Mouse (Mus musculus) midbrain, embryonic 11.5 days (tissue): ENCODE results near the gene Ube2e2. TPM values are rescaled to one million over a fixed set of nuclear protein-coding genes. Genes with fewer than 3 reads are reported as not detected.

ENCODE experiments used
- ATAC-seq: fragments of 200-750 bp; cut with Nextera tagmentation; 2 replicates; pipeline ENCODE4 v1.8.0; 2017; ENCODE audit warnings: moderate TSS enrichment, moderate library complexity; ENCODE audit not compliant: low FRiP score
- DNase-seq: peaks from one replicate; pipeline ENCODE4 v3.0.0; 2015; ENCODE audit warnings: low spot score; ENCODE audit errors: missing footprints
- H3K27ac ChIP-seq: fragments of 300-500 bp; sonication (generic); 2 replicates; pipeline ENCODE4 v1.5.1; 2014; ENCODE audit warnings: low read depth, low read length
- H3K27me3 ChIP-seq: fragments of 300-500 bp; sonication (generic); 2 replicates; pipeline ENCODE4 v1.6.1; 2014; ENCODE audit warnings: mild to moderate bottlenecking, low read length, moderate library complexity, mixed read lengths; ENCODE audit not compliant: control insufficient read depth, insufficient read depth
- H3K36me3 ChIP-seq: fragments of 300-500 bp; sonication (generic); 2 replicates; pipeline ENCODE4 v1.6.1; 2014; ENCODE audit warnings: mild to moderate bottlenecking, low read length, moderate library complexity, mixed read lengths; ENCODE audit not compliant: control insufficient read depth, insufficient read depth
- H3K4me1 ChIP-seq: fragments of 300-500 bp; sonication (generic); 2 replicates; pipeline ENCODE4 v1.6.1; 2014; ENCODE audit warnings: low read length; ENCODE audit not compliant: control insufficient read depth, insufficient read depth
- H3K4me2 ChIP-seq: fragments of 300-500 bp; sonication (generic); 2 replicates; pipeline ENCODE4 v1.6.1; 2014; ENCODE audit warnings: mild to moderate bottlenecking, moderate library complexity
- H3K4me3 ChIP-seq: fragments of 300-500 bp; sonication (generic); 2 replicates; pipeline ENCODE4 v1.5.1; 2014; ENCODE audit warnings: low read depth, low read length
- H3K9ac ChIP-seq: fragments of 300-500 bp; sonication (generic); 2 replicates; pipeline ENCODE4 v1.6.1; 2014; ENCODE audit warnings: low read length
- H3K9me3 ChIP-seq: fragments of 300-500 bp; sonication (generic); 2 replicates; pipeline ENCODE4 v1.6.1; 2016; ENCODE audit warnings: low read length; ENCODE audit not compliant: control insufficient read depth
- WGBS: fragments of 180-500 bp; shearing (Covaris S2); extraction: QIAGEN DNeasy Blood & Tissue Kit; methylation state at CpG from one replicate; pipeline ENCODE4 v1.1.7; 2014; 5-methylcytosine and 5-hydroxymethylcytosine counted together
- polyA plus RNA-seq: library from polyadenylated mRNA; unstranded; fragments of >200 nt; fragmentation: Nextera tagmentation; extraction: Ambion mirVana; gene quantifications from 2 replicates; pipeline ENCODE4 v1.2.1, GENCODE M21; 2014

The Ube2e2 gene
- 55.9 and 59.8 TPM in 2 replicates for polyA plus RNA-seq

DNA sequence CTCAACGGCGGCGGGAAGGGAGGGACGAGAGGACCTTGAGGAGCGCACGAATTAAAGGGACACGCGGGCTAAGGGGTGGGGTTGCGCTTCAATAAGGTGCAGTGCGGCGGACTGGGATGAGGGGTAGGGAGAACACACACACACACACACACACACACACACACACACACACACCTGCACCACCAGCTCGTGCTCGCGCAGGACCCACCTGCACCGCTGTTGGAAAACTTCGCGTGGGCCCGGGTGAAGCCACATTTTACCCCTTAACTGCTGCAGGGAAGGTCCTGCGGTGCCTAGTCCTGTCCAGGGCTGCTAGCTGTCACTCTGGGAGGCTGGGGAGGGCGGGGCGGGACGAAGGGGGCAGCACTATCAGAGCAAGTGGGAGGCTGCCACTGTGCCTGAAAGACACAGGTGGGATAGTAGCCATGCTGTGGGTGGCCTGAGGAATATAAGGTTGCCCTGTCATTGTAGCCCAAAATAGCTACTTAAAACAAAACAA is at the start of gene Ube2e2:
Gene Ube2e2 (minus strand): TSS at position 321 of the 499 bp plus-strand sequence.
- WGBS: 8% methylated on average over 17 of the region's 22 CpGs
- no peaks in the 10 kb centered on the region for H3K27me3 ChIP-seq
- H3K4me3 ChIP-seq: peak within 1 kb of the TSS; percentile 76
- DNase-seq (no peak), ATAC-seq (peak; percentile 77; the same call in 1 of the 2 replicates)
- no peaks in the 10 kb centered on the region for H3K36me3 ChIP-seq
- H3K4me2 ChIP-seq: peak within 1 kb of the TSS; percentile 66
- H3K4me1 ChIP-seq: peaks cover 2% of the 10 kb centered on the region; the same call in 1 of the 2 replicates
- no peak within 1 kb of the TSS for H3K27ac ChIP-seq
- H3K9ac ChIP-seq: peak within 1 kb of the TSS; percentile 86
- H3K9me3 ChIP-seq: no peaks in the 10 kb centered on the region

DNA sequence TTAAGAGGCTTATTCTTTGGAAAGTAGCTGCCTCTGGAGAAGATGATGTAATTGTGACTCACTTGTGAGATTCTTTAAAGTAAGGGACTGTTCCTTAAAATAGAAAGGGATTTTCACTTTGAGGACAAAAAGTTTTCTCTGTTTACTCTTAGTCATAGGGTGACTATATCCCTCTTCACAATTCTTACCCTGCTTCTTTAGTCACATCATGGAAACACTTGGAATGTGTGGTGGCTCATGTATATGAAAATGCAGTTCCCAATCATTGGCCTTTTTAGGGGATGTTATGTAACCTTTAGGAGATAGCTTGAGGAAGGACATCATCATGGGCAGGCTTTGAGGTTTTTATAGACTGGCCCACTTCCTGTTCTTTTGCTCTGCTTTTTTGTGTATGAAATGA is 46.0 kb upstream of the Ube2e2 start:
- no peak for DNase-seq
- Histone ChIP-seq H3K9ac (no peak overlapping the region), H3K9me3 (no peaks in the 10 kb centered on the region), H3K36me3 (no peaks in the 10 kb centered on the region), H3K4me3 (no peak overlapping the region), H3K27ac (no peak overlapping the region), H3K4me1 (no peaks in the 10 kb centered on the region), H3K4me2 (no peak overlapping the region), H3K27me3 (no peaks in the 10 kb centered on the region)
- ATAC-seq: no peak

DNA sequence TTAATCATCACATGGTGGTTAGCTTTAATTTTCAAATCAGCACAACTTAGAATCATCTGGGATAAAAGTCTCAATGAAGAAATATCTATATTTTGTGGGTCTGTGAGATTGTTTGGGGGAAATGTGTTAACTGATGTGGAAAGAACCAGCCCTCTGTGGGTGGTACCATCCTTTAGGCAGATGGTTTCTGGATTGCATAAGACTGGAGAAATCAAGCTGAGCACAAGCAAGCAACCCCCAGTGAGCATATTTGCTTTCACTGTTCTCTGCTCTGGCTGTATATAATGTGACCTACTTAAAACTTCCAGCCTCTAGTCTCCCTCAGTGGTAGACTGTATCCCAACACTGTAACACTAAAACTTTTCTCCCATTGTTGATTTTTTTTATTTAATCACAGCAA is 9.5 kb upstream of the Ube2e2 start:
- Histone ChIP-seq H3K36me3 (no peaks in the 10 kb centered on the region), H3K27ac (no peak overlapping the region), H3K9ac (no peak overlapping the region), H3K9me3 (no peaks in the 10 kb centered on the region), H3K4me1 (no peaks in the 10 kb centered on the region), H3K4me2 (no peak overlapping the region), H3K4me3 (no peak overlapping the region), H3K27me3 (no peaks in the 10 kb centered on the region)
- DNase-seq (no peak), ATAC-seq (no peak)

DNA sequence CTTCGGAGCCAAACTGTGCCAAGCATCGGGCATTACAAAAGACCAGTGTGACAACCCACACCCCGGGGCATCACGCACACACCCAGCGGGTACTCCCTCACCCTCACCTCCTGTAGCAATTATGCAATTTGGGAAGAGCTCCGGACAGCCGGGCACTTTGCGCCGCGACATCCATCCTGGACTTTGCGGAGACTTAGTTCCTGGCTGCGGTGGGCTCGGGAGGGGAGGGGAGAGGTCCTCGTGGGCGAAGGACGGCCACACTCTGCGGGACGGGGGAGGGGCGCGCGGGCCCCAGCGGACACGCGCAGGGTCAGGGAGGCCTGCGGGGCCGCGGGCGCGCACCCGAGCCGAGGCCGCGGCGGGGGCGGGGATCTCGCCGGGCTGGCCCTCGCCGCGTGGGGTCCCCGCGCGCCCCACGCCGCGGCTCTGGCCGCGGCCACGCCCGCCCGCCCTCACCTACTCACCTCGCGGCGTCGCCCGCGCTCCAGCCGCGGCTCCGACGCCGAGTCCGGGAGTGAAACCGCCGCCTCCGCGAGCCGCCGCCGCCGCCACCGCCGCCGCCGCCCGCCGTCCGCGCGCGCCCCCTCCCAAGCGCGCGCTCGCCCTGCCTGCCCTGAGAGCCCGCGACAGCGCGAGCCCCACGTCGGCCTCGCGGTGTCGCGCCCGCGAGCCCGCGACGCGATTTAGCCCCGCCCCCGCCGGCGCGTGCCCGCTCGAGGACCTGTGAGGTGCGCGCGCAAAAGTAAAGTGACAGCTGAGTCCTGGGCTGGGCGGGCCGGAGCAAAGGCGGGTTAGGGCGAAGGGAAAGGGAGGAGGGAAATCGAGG is 733 bp downstream of the Ube2e2 start:
- WGBS: under 1% methylated on average over 62 of the region's 116 CpGs
- no peak overlapping the region for H3K27ac ChIP-seq

GRCm38 (mm10) chr14:18889571-18889970 is 4.5 kb downstream of the Ube2e2 start:
- Histone ChIP-seq H3K9me3 (no peaks in the 10 kb centered on the region), H3K9ac (no peak overlapping the region), H3K36me3 (no peaks in the 10 kb centered on the region), H3K4me3 (no peak overlapping the region), H3K27me3 (no peaks in the 10 kb centered on the region), H3K4me1 (peaks cover 2% of the 10 kb centered on the region; the same call in 1 of the 2 replicates), H3K4me2 (no peak overlapping the region), H3K27ac (no peak overlapping the region)
- 87% methylated on average over 5 of the region's 5 CpGs for WGBS
- DNase-seq: peak; percentile 4
- ATAC-seq: no peak

More for the DNA sequence above, 733 bp downstream of the Ube2e2 start:
- H3K4me3 ChIP-seq: peak overlapping the region; percentile 76
- H3K4me1 ChIP-seq: peaks cover 2% of the 10 kb centered on the region; the same call in 1 of the 2 replicates
- DNase-seq (peak; percentile 99), ATAC-seq (peak; percentile 94)
- no peaks in the 10 kb centered on the region for H3K36me3 ChIP-seq
- H3K9me3 ChIP-seq: no peaks in the 10 kb centered on the region
- H3K27me3 ChIP-seq: no peaks in the 10 kb centered on the region
- H3K4me2 ChIP-seq: peak overlapping the region; percentile 66
- H3K9ac ChIP-seq: peak overlapping the region; percentile 86

DNA sequence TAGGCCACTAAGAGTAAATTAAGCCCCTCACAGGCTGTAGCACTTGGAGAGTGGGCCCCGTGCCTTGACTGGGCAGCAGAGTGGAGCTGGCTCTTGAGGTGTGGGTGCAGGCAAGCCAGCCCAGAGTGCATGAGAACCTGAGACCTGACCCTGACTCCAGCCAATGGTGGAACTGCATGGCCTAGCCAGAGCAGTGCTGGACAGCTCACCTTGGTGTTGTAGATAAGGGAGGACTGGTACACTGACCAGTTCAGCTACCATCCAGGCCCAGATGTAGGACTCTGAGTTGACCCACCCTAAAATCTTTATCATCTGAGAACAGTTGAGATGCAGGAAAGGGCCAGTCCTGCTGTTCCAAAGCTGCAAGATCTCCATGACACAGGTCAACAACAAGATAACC is 11.6 kb downstream of the Ube2e2 start:
- Histone ChIP-seq H3K27ac (no peak overlapping the region), H3K4me1 (no peaks in the 10 kb centered on the region), H3K36me3 (no peaks in the 10 kb centered on the region), H3K27me3 (no peaks in the 10 kb centered on the region), H3K9me3 (no peaks in the 10 kb centered on the region), H3K4me3 (no peak overlapping the region), H3K9ac (no peak overlapping the region), H3K4me2 (no peak overlapping the region)
- peak; percentile 35 for DNase-seq
- 0 out of 2 replicates have a peak, but pooled peaks have one; percentile 7 for ATAC-seq
- WGBS: 85% methylated on average over 1 of the region's 1 CpGs

- no peaks in the 10 kb centered on the region for H3K36me3 ChIP-seq
- WGBS: 86% methylated on average over 1 of the region's 1 CpGs
- no peak overlapping the region for H3K4me3 ChIP-seq
- peaks cover 3% of the 10 kb centered on the region; the same call in 1 of the 2 replicates for H3K9me3 ChIP-seq
- no peaks in the 10 kb centered on the region for H3K4me1 ChIP-seq
- DNase-seq (no peak), ATAC-seq (no peak)
- no peak overlapping the region for H3K27ac ChIP-seq
- no peak overlapping the region for H3K9ac ChIP-seq
- no peak overlapping the region for H3K4me2 ChIP-seq
- H3K27me3 ChIP-seq: no peaks in the 10 kb centered on the region
Observed at GRCm38 (mm10) chr14:18870716-18871115, 23.4 kb downstream of the Ube2e2 start.

DNA sequence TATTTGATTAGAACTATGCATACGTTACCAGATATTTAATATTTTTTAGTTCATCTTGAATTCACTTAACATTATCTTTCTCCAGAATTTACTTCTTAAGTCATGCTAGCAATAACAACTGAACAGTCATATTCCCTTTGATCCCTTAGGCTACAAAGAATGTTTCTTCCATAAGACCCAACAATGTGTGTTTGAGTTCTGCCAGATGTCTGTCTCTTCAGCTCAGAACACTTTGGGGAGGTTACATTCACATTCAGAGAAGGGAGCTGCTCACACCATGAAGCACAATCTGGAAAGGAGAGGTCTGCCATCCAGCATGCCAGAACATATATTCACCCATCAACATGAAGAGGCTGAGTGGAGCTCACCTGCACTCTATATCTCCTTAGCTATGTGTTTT is 65.4 kb downstream of the Ube2e2 start:
- no peak for ATAC-seq
- no peak for DNase-seq
- Histone ChIP-seq H3K9ac (no peak overlapping the region), H3K27ac (no peak overlapping the region), H3K4me1 (no peaks in the 10 kb centered on the region), H3K9me3 (no peaks in the 10 kb centered on the region), H3K4me2 (no peak overlapping the region), H3K4me3 (no peak overlapping the region), H3K36me3 (no peaks in the 10 kb centered on the region), H3K27me3 (no peaks in the 10 kb centered on the region)
- 95% methylated on average over 1 of the region's 1 CpGs for WGBS

- Histone ChIP-seq H3K4me1 (no peaks in the 10 kb centered on the region), H3K4me2 (no peak overlapping the region), H3K27me3 (no peaks in the 10 kb centered on the region), H3K27ac (no peak overlapping the region), H3K9me3 (no peaks in the 10 kb centered on the region), H3K9ac (no peak overlapping the region), H3K36me3 (no peaks in the 10 kb centered on the region), H3K4me3 (no peak overlapping the region)
- ATAC-seq (no peak), DNase-seq (no peak)
Observed at GRCm38 (mm10) chr14:18826753-18827152, 67.3 kb downstream of the Ube2e2 start.
